Mouse (Mus musculus) spleen, adult 2 months (tissue): ENCODE data around the gene H2-DMa. TPM values are rescaled to one million over a fixed set of nuclear protein-coding genes. Genes with fewer than 3 reads are reported as not detected.

Source experiments
- DNase-seq, 2 experiments: peaks; one replicate each; pipeline versions ENCODE4 v3.0.0 to v3.0.0-alpha.2; 2012 to 2021; ENCODE audit warnings: low spot score in 2 of 2, low read depth in 1 of 2
- H3K27ac ChIP-seq: fragments of 200-500 bp; 2 replicates; pipeline ENCODE4 v1.5.1; 2012; ENCODE audit warnings: low read length, inconsistent platforms; ENCODE audit not compliant: insufficient read depth
- H3K27me3 ChIP-seq: fragments of 200-500 bp; 2 replicates; pipeline ENCODE4 v1.6.1; 2012; ENCODE audit warnings: mild to moderate bottlenecking, moderate library complexity, low read length, inconsistent platforms; ENCODE audit not compliant: control insufficient read depth, insufficient read depth
- H3K36me3 ChIP-seq: fragments of 200-500 bp; 2 replicates; pipeline ENCODE4 v1.6.1; 2012; ENCODE audit warnings: mild to moderate bottlenecking, low read length, inconsistent platforms; ENCODE audit not compliant: control insufficient read depth, insufficient read depth
- H3K4me1 ChIP-seq: fragments of 200-500 bp; 2 replicates; pipeline ENCODE4 v1.6.1; 2011; ENCODE audit warnings: inconsistent platforms; ENCODE audit not compliant: control insufficient read depth, insufficient read depth, insufficient read length
- H3K4me3 ChIP-seq: fragments of 200-500 bp; 2 replicates; pipeline ENCODE4 v1.5.1; 2011; ENCODE audit warnings: mild to moderate bottlenecking, inconsistent platforms; ENCODE audit not compliant: insufficient read depth, insufficient read length; ENCODE audit errors: extremely low read depth
- CTCF ChIP-seq: fragments of 200-500 bp; IDR thresholded peaks from 2 replicates; pipeline ENCODE4 v1.5.1; 2011; ENCODE audit warnings: mild to moderate bottlenecking, inconsistent platforms; ENCODE audit not compliant: insufficient read depth, insufficient read length, insufficient replicate concordance; ENCODE audit errors: extremely low read depth
- POLR2A ChIP-seq: fragments of 200-500 bp; IDR thresholded peaks from 2 replicates; pipeline ENCODE4 v1.6.1; 2011; ENCODE audit warnings: low read depth, low read length, inconsistent platforms
- WGBS: fragments of 180-500 bp; shearing (Covaris S2); methylation state at CpG from one replicate; pipeline ENCODE4 v1.1.7; 2018; 5-methylcytosine and 5-hydroxymethylcytosine counted together
- polyA plus RNA-seq: library from polyadenylated mRNA; depleted of rRNA; stranded (reverse); fragments of >200 nt; gene quantifications from 2 replicates; pipeline ENCODE4 v1.2.3, GENCODE M21; 2012

H2-DMa gene
- polyA plus RNA-seq, 1 experiment: 302 TPM

- Histone ChIP-seq H3K4me3 (peak overlapping the region; percentile 69), H3K27me3 (no peaks in the 10 kb centered on the region), H3K4me1 (peaks cover 18% of the 10 kb centered on the region; the same call in 1 of the 2 replicates), H3K36me3 (peaks cover 9% of the 10 kb centered on the region), H3K27ac (peak overlapping the region; percentile 96)
- 43% methylated on average over 7 of the region's 7 CpGs for WGBS
- DNase-seq: peak in 1 of 2 experiments; percentile 52
- no peak for TF ChIP-seq POLR2A
- TF ChIP-seq CTCF: no peak
Observed at GRCm38 (mm10) chr17:34093199-34093874, 26.0 kb upstream of the H2-DMa start.

DNA sequence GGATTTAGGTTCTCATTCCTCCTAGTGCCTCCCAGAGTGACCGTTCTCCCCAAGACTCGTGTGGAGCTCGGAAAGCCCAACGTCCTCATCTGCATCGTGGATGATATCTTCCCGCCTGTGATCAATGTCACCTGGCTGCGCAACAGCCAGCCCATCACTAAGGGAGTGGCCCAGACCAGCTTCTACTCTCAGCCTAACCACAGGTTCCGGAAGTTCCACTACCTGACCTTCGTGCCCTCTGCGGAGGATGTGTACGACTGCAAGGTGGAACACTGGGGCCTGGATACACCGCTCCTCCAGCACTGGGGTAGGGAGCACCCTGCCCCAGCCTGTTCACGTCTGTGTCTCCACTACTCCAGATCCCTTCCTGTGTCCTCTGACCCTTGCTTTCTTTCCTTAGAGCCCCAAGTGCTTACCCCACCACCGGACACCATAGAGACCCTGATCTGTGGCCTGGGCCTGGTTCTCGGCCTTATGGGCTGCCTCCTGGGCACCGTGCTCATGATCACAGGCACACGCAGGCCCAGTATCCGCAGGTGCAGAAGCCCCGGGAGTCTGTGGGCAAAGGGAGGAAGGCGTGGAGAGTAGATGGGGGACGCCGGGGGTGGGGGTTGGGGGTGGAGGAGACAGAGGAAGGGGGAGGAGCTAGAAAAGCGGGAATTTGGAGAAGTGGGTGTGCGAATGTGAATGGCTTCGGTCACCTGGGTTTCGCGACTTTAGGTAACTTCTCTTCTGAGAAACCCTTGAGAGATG, 24.9 kb upstream of the H2-DMa start:
- peak overlapping the region; percentile 55 for H3K27ac ChIP-seq
- TF ChIP-seq CTCF: no peak
- no peak for TF ChIP-seq POLR2A
- WGBS: 50% methylated on average over 27 of the region's 27 CpGs
- H3K27me3 ChIP-seq: no peaks in the 10 kb centered on the region
- peak overlapping the region; percentile 21; the same call in 1 of the 2 replicates for H3K4me3 ChIP-seq
- H3K36me3 ChIP-seq: peaks cover 9% of the 10 kb centered on the region
- DNase-seq: no peak
- peaks cover 18% of the 10 kb centered on the region; the same call in 1 of the 2 replicates for H3K4me1 ChIP-seq

- peaks cover 21% of the 10 kb centered on the region; the same call in 1 of the 2 replicates for H3K4me1 ChIP-seq
- no peak overlapping the region for H3K4me3 ChIP-seq
- peaks cover 9% of the 10 kb centered on the region for H3K36me3 ChIP-seq
- WGBS: 24% methylated on average over 3 of the region's 3 CpGs
- H3K27me3 ChIP-seq: no peaks in the 10 kb centered on the region
- no peak for DNase-seq
- no peak overlapping the region for H3K27ac ChIP-seq
- TF ChIP-seq POLR2A (no peak), CTCF (no peak)
Observed at GRCm38 (mm10) chr17:34096497-34097010, 22.8 kb upstream of the H2-DMa start.

- WGBS: 19% methylated on average over 5 of the region's 5 CpGs
- no peak for DNase-seq
- no peaks in the 10 kb centered on the region for H3K27me3 ChIP-seq
Observed at GRCm38 (mm10) chr17:34097272-34097671, 22.1 kb upstream of the H2-DMa start.

DNA sequence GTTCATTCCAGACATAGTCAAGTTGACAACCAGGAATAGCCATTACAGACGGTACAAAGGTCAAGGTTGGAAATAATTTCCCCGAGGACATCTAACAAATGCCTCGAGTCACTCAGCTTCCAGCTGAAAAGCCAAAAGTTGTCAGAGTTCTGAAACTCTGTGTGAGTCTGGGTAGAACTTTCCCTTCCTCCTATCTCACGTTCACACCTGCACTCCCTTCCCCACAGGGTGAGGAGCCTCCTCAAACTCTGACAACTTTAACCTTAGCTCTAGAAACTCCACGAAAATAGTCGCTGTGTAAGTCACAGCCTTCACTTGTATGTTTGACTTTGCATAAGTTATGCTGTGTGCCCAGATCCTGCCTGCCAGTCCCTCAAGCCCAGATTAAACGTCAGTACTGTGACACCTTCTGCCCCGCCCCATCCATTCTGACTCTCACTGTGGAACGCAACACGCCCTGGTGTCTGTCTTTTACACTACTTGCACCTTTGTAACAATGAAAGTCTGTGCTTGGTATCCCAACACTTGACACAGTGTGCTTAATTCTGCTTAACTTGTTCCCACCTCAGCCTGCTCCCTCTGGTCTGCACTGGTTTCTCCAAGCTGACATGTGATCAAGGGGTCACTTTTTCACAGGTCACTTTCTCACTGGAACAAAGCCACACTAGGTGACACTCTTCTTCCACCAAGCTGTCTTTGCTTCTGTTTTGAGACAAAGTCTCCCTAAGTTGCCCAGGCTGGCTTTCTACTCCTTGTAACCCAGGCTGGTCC, 20.4 kb upstream of the H2-DMa start:
- Histone ChIP-seq H3K27ac (peak overlapping the region; percentile 28; the same call in 1 of the 2 replicates), H3K36me3 (peaks cover 9% of the 10 kb centered on the region), H3K27me3 (no peaks in the 10 kb centered on the region), H3K4me1 (peaks cover 24% of the 10 kb centered on the region; the same call in 1 of the 2 replicates), H3K4me3 (no peak overlapping the region)
- WGBS: 42% methylated on average over 10 of the region's 10 CpGs
- no peak for DNase-seq
- TF ChIP-seq POLR2A: no peak
- no peak for TF ChIP-seq CTCF

More at GRCm38 (mm10) chr17:34097272-34097671, 22.1 kb upstream of the H2-DMa start:
- Histone ChIP-seq H3K4me3 (no peak overlapping the region), H3K4me1 (peaks cover 22% of the 10 kb centered on the region; the same call in 1 of the 2 replicates), H3K27ac (no peak overlapping the region), H3K36me3 (peaks cover 9% of the 10 kb centered on the region)
- TF ChIP-seq CTCF (no peak), POLR2A (no peak)

GRCm38 (mm10) chr17:34099531-34099930, 19.8 kb upstream of the H2-DMa start:
- Histone ChIP-seq H3K4me1 (peaks cover 19% of the 10 kb centered on the region; the same call in 1 of the 2 replicates), H3K4me3 (no peak overlapping the region), H3K27me3 (no peaks in the 10 kb centered on the region), H3K36me3 (peaks cover 6% of the 10 kb centered on the region), H3K27ac (no peak overlapping the region)
- TF ChIP-seq POLR2A: no peak
- TF ChIP-seq CTCF: no peak
- WGBS: 91% methylated on average over 5 of the region's 5 CpGs
- no peak for DNase-seq
